Mouse (Mus musculus): ENCODE measurements around the gene Mrnip. TPM values are rescaled to one million over a fixed set of nuclear protein-coding genes. Genes with fewer than 3 reads are reported as not detected.

The Mrnip gene
- total RNA-seq, 2 experiments from 2014 or later: 24.8 to 26.2 TPM

GRCm38 (mm10) chr11:50240235-50240911 lies 66.1 kb downstream of the Mrnip start:
- DNase-seq (ENCODE audit: low spot score in 2 of 2): no peak

DNA sequence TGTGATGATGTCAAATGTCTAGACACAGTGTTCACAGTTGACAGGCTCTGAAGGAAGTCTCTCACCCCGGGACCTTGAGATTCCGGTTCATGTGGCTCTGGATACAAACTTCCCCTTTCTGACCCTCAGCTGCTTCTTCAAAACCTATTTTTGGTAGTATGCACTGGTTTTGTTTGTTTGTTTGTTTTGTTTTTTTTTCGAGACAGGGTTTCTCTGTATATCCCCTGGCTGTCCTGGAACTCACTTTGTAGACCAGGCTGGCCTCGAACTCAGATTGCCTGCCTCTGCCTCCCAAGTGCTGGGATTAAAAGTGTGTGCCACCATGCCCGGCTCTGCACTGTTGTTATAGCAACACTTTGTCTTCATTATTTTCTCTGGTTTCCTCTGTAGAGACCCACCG lies 69.7 kb downstream of the Mrnip start:
- DNase-seq (ENCODE audit: low spot score in 2 of 2): no peak

- no peak for DNase-seq (ENCODE audit: low spot score in 2 of 2)
These were observed 71.0 kb downstream of the Mrnip start for GRCm38 (mm10) chr11:50245269-50245668.

GRCm38 (mm10) chr11:50248473-50249171 lies 74.4 kb downstream of the Mrnip start:
- DNase-seq (ENCODE audit: low spot score in 2 of 2): no peak

Small RNA genes within 50 kb of the gene (microRNA-seq; reads per million reads assigned to microRNA genes)
- not detected for gene Mir6919

Other genes starting within 250 kb of the Mrnip start
- gene Rnf130, start 149.1 kb upstream of the Mrnip start, total RNA-seq (2021): 10 to 100 TPM; 73.5 to 82.1 TPM
- gene Tbc1d9b, start 43.0 kb upstream of the Mrnip start, total RNA-seq (2021): 100 to 1,000 TPM; 108 to 120 TPM
- gene Sqstm1, start 36.4 kb downstream of the Mrnip start, total RNA-seq (2021): 100 to 1,000 TPM; 502 to 551 TPM
- 100 to 1,000 TPM; 159 to 178 TPM for gene Mgat4b, start 36.4 kb downstream of the Mrnip start, total RNA-seq (2021)
- 1 to 10 TPM; 4.4 to 6.0 TPM for gene Ltc4s, start 64.2 kb downstream of the Mrnip start, total RNA-seq (2021)
- gene Maml1, start 117.9 kb downstream of the Mrnip start, total RNA-seq (2021): 10 to 100 TPM; 34.4 to 36.7 TPM
- 100 to 1,000 TPM; 444 to 454 TPM for gene Canx, start 151.2 kb downstream of the Mrnip start, total RNA-seq (2021)
- not detected for gene Cby3, start 180.0 kb downstream of the Mrnip start, total RNA-seq (2021)
- 100 to 1,000 TPM; 380 to 474 TPM for gene Hnrnph1, start 202.5 kb downstream of the Mrnip start, total RNA-seq (2021)

Data from adrenal gland, postnatal 4 days (tissue).